In genomic region chr11:94471740-94472584, GRCm38 (mm10) we compare ENCODE assay signal across 9 mouse cellular contexts. TPM values are rescaled to one million over a fixed set of nuclear protein-coding genes. Genes with fewer than 3 reads are reported as not detected.
DNase-seq lines count a peak whose midpoint lies in the region; ATAC-seq and TF ChIP-seq lines count a peak whose summit lies in the region.
"Had no signal": no experiment of that assay in that cellular context is flagged by ENCODE, and none has a peak within 500 bp of the region (broad histone marks: within the 10 kb centered on the region; RNA-seq: fewer than 3 reads in every experiment).

No protein-coding gene starts in this region.

- no peak for TF ChIP-seq POLR2A in kidney, adult 2 months (IDR thresholded peaks at IDR 0.05; ENCODE audit: low read depth, low read length)

- H3K27ac ChIP-seq in kidney, adult 2 months (ENCODE audit: insufficient read depth, low read depth, low read length) = no peak overlapping the region
- peak overlapping the region; percentile 99 for H3K27ac ChIP-seq in embryonic facial prominence, embryonic 13.5 days
- H3K27ac ChIP-seq in hindbrain, embryonic 14.5 days = peak overlapping the region; percentile 88
- H3K27ac ChIP-seq: liver, embryonic 15.5 days had no signal

- peak; percentile 47 for DNase-seq in kidney, postnatal 10 days
- no peak for DNase-seq in kidney, adult 2 months
- DNase-seq in hindbrain, embryonic 14.5 days (ENCODE audit: low spot score) = no peak
- DNase-seq in neural tube, embryonic 10.5 days (ENCODE audit: extremely low spot score, low spot score) = peak; percentile 39
- no peak for DNase-seq in B cell, adult 2 months
- DNase-seq in spleen, adult 12 weeks (ENCODE audit: low spot score) = no peak
- no peak for DNase-seq in left cerebral cortex, adult 18-20 months (ENCODE audit: low spot score in 2 of 2)

- peaks cover 9% of the 10 kb centered on the region for H3K27me3 ChIP-seq in kidney, adult 2 months (replicated peaks; ENCODE audit: control insufficient read depth, insufficient read depth, low read length)
- H3K27me3 ChIP-seq in embryonic facial prominence, embryonic 13.5 days = peaks cover 25% of the 10 kb centered on the region
- H3K27me3 ChIP-seq in hindbrain, embryonic 14.5 days (ENCODE audit: control insufficient read depth, insufficient read depth, low read length) = no peaks in the 10 kb centered on the region

- H3K4me2 ChIP-seq in embryonic facial prominence, embryonic 13.5 days = peak overlapping the region; percentile 78
- H3K4me2 ChIP-seq in hindbrain, embryonic 14.5 days (replicated peaks) = peak overlapping the region; percentile 96

- no peak for ATAC-seq in embryonic facial prominence, embryonic 13.5 days (ENCODE audit: insufficient number of reproducible peaks, insufficient read depth, low FRiP score, low TSS enrichment, low read depth)
- no peak for ATAC-seq in hindbrain, embryonic 14.5 days (ENCODE audit: low FRiP score)

- H3K36me3 ChIP-seq in kidney, adult 2 months (ENCODE audit: control insufficient read depth, insufficient read depth, low read length) = no peaks in the 10 kb centered on the region
- peaks cover 8% of the 10 kb centered on the region; the same call in 1 of the 2 replicates for H3K36me3 ChIP-seq in embryonic facial prominence, embryonic 13.5 days
- no peaks in the 10 kb centered on the region for H3K36me3 ChIP-seq in hindbrain, embryonic 14.5 days (replicated peaks; ENCODE audit: control insufficient read depth, insufficient read depth)
- H3K36me3 ChIP-seq: liver, embryonic 15.5 days had no signal

- TF ChIP-seq CTCF in kidney, adult 2 months (conservative IDR thresholded peaks at IDR 0.05; ENCODE audit: insufficient read depth, insufficient read length, low read depth, low read length) = no peak

- peak overlapping the region; percentile 99 for H3K9ac ChIP-seq in embryonic facial prominence, embryonic 13.5 days
- peak overlapping the region; percentile 97 for H3K9ac ChIP-seq in hindbrain, embryonic 14.5 days
- H3K9ac ChIP-seq: liver, embryonic 15.5 days had no signal

- H3K4me1 ChIP-seq in kidney, adult 2 months (ENCODE audit: control insufficient read depth, insufficient read depth, low read length) = peaks cover 3% of the 10 kb centered on the region; the same call in 1 of the 2 replicates
- H3K4me1 ChIP-seq in embryonic facial prominence, embryonic 13.5 days = peaks cover 67% of the 10 kb centered on the region
- peaks cover 61% of the 10 kb centered on the region for H3K4me1 ChIP-seq in hindbrain, embryonic 14.5 days (replicated peaks; ENCODE audit: control insufficient read depth, insufficient read depth, low read length)

- WGBS in kidney, adult 2 months = 29% methylated on average over 17 of the region's 17 CpGs
- 2% methylated on average over 17 of the region's 17 CpGs for WGBS in embryonic facial prominence, embryonic 13.5 days
- WGBS in hindbrain, embryonic 14.5 days = 6% methylated on average over 17 of the region's 17 CpGs

- H3K4me3 ChIP-seq in kidney, adult 2 months (ENCODE audit: insufficient read depth, low read depth, low read length) = no peak overlapping the region
- peak overlapping the region; percentile 97 for H3K4me3 ChIP-seq in embryonic facial prominence, embryonic 13.5 days
- peak overlapping the region; percentile 91 for H3K4me3 ChIP-seq in hindbrain, embryonic 14.5 days (replicated peaks; ENCODE audit: low read length)

- no peaks in the 10 kb centered on the region for H3K9me3 ChIP-seq in embryonic facial prominence, embryonic 13.5 days
- H3K9me3 ChIP-seq in hindbrain, embryonic 14.5 days (ENCODE audit: control insufficient read depth, low read length) = no peaks in the 10 kb centered on the region
- H3K9me3 ChIP-seq: liver, embryonic 15.5 days had no signal

RNA-seq across cellular contexts. Expression of gene Cacna1g, which starts 2.0 kb away (rescaled TPM):
- polyA plus RNA-seq in kidney, adult 2 months (2012; rRNA removed) = 7.6 and 10.2 TPM in 2 replicates
- 38.2 and 41.8 TPM in 2 replicates for polyA plus RNA-seq in embryonic facial prominence, embryonic 13.5 days (2015; fragmentation: Nextera tagmentation; extraction: Ambion mirVana)
- polyA plus RNA-seq in hindbrain, embryonic 14.5 days (2014; fragmentation: Nextera tagmentation; extraction: Ambion mirVana) = 18.6 and 22.8 TPM in 2 replicates
- total RNA-seq in left cerebral cortex, adult 18-20 months (2021) = 10 to 100 TPM; 72.0 to 86.1 TPM

RNA-seq across cellular contexts. Expression of gene Spata20, which starts 14.0 kb away (rescaled TPM):
- 1.1 TPM in 2 replicates for polyA plus RNA-seq in kidney, adult 2 months (2012; rRNA removed)
- polyA plus RNA-seq in embryonic facial prominence, embryonic 13.5 days (2015; fragmentation: Nextera tagmentation; extraction: Ambion mirVana) = 0.25 and 0.99 TPM in 2 replicates
- 0.33 and 1.3 TPM in 2 replicates for polyA plus RNA-seq in hindbrain, embryonic 14.5 days (2014; fragmentation: Nextera tagmentation; extraction: Ambion mirVana)
- not detected for total RNA-seq in left cerebral cortex, adult 18-20 months (2021)
- polyA plus RNA-seq: liver, embryonic 15.5 days had no signal

RNA-seq across cellular contexts. Expression of gene Epn3, which starts 27.8 kb away (rescaled TPM):
- 35.6 and 36.4 TPM in 2 replicates for polyA plus RNA-seq in kidney, adult 2 months (2012; rRNA removed)
- polyA plus RNA-seq in embryonic facial prominence, embryonic 13.5 days (2015; fragmentation: Nextera tagmentation; extraction: Ambion mirVana) = 4.2 and 4.9 TPM in 2 replicates
- polyA plus RNA-seq in hindbrain, embryonic 14.5 days (2014; fragmentation: Nextera tagmentation; extraction: Ambion mirVana) = 1.6 and 2.0 TPM in 2 replicates
- total RNA-seq in left cerebral cortex, adult 18-20 months (2021) = 1 to 10 TPM in 1 of 2 experiments, under 1 TPM in 1; 0.84 to 2.0 TPM

RNA-seq across cellular contexts. Expression of gene Mycbpap, which starts 49.6 kb away (rescaled TPM):
- polyA plus RNA-seq in kidney, adult 2 months (2012; rRNA removed) = 5.0 TPM in 2 replicates
- polyA plus RNA-seq in embryonic facial prominence, embryonic 13.5 days (2015; fragmentation: Nextera tagmentation; extraction: Ambion mirVana) = 1.4 and 3.6 TPM in 2 replicates
- 3.3 and 5.1 TPM in 2 replicates for polyA plus RNA-seq in hindbrain, embryonic 14.5 days (2014; fragmentation: Nextera tagmentation; extraction: Ambion mirVana)
- 1 to 10 TPM; 5.7 to 7.8 TPM for total RNA-seq in left cerebral cortex, adult 18-20 months (2021)
- polyA plus RNA-seq: liver, embryonic 15.5 days had no signal

Comparison
In these comparisons a context has a peak if more than half of its experiments do, and no peak if none do; other contexts are left out.
1. DNase-seq: peak in kidney, postnatal 10 days (single experiment) and neural tube, embryonic 10.5 days (single experiment); none in kidney, adult 2 months (single experiment), hindbrain, embryonic 14.5 days (single experiment), B cell, adult 2 months (0 of 2), spleen, adult 12 weeks (single experiment) and left cerebral cortex, adult 18-20 months (0 of 2).